Mouse (Mus musculus) limb, embryonic 15.5 days (tissue): ENCODE measurements around the gene Kri1. TPM values are rescaled to one million over a fixed set of nuclear protein-coding genes. Genes with fewer than 3 reads are reported as not detected.
"Not testable (repeated sequence)": the region's sequence is repeated elsewhere in the genome, so short reads cannot be mapped to it uniquely, and the experiment has no call there.

Experiments used
- ATAC-seq: fragments of 200-750 bp; cut with Nextera tagmentation; 2 replicates; pipeline ENCODE4 v1.8.0; 2017; ENCODE audit warnings: low read depth, moderate TSS enrichment; ENCODE audit not compliant: insufficient number of reproducible peaks, low FRiP score, low TSS enrichment
- H3K27ac ChIP-seq: fragments of 300-500 bp; sonication (generic); 2 replicates; pipeline ENCODE4 v1.5.1; 2015; ENCODE audit warnings: moderate library complexity, mild to moderate bottlenecking, inconsistent platforms
- H3K27me3 ChIP-seq: fragments of 300-500 bp; sonication (generic); 2 replicates; pipeline ENCODE4 v1.6.1; 2015; ENCODE audit warnings: inconsistent platforms
- H3K36me3 ChIP-seq: fragments of 300-500 bp; sonication (generic); 2 replicates; pipeline ENCODE4 v1.6.1; 2015; ENCODE audit warnings: inconsistent platforms
- H3K4me1 ChIP-seq: fragments of 300-500 bp; sonication (generic); 2 replicates; pipeline ENCODE4 v1.6.1; 2015; ENCODE audit warnings: inconsistent platforms
- H3K4me2 ChIP-seq: fragments of 300-500 bp; sonication (generic); 2 replicates; pipeline ENCODE4 v1.6.1; 2015; ENCODE audit warnings: mild to moderate bottlenecking, inconsistent platforms
- H3K4me3 ChIP-seq: fragments of 300-500 bp; sonication (generic); 2 replicates; pipeline ENCODE4 v1.5.1; 2015; ENCODE audit warnings: mild to moderate bottlenecking, inconsistent platforms
- H3K9ac ChIP-seq: fragments of 300-500 bp; sonication (generic); 2 replicates; pipeline ENCODE4 v1.6.1; 2015; ENCODE audit warnings: inconsistent platforms
- H3K9me3 ChIP-seq: fragments of 300-500 bp; sonication (generic); 2 replicates; pipeline ENCODE4 v1.6.1; 2016; ENCODE audit warnings: inconsistent platforms
- WGBS: fragments of 180-500 bp; shearing (Covaris S2); methylation state at CpG from one replicate; pipeline ENCODE4 v1.1.7; 2015; 5-methylcytosine and 5-hydroxymethylcytosine counted together
- polyA plus RNA-seq: library from polyadenylated mRNA; unstranded; fragments of >200 nt; fragmentation: Nextera tagmentation; extraction: Ambion mirVana; gene quantifications from 2 replicates; pipeline ENCODE4 v1.2.1, GENCODE M21; 2015

The Kri1 gene
- polyA plus RNA-seq, 1 experiment from 2014 or later: 18.4 TPM

DNA sequence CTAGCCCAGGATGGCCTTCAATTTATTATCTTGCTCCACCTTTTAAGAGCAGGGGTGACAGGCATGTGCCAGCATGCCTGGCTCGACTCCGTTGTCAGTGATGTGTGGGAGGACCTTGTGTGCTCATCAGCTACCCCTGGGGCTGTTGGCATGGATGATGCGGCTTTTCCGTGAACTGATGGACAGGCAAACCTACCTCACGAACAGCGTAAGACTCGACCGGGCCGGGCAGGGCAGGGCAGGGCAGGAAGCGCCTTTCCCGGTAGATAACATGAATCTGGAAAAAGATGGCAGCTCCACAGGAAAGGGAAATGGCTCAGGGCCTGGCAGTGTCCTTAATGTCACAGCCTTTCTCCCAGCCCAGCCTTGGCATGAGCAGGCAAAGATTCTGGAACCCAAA, 36.5 kb upstream of the Kri1 start:
- WGBS: 79% methylated on average over 11 of the region's 11 CpGs
- ATAC-seq: no peak
- no peak overlapping the region for H3K4me3 ChIP-seq
- no peak overlapping the region for H3K4me2 ChIP-seq
- peaks cover 22% of the 10 kb centered on the region for H3K4me1 ChIP-seq
- H3K9ac ChIP-seq: no peak overlapping the region
- no peak overlapping the region for H3K27ac ChIP-seq
- no peaks in the 10 kb centered on the region for H3K9me3 ChIP-seq
- H3K36me3 ChIP-seq: peaks cover 4% of the 10 kb centered on the region; the same call in 1 of the 2 replicates
- no peaks in the 10 kb centered on the region for H3K27me3 ChIP-seq

DNA sequence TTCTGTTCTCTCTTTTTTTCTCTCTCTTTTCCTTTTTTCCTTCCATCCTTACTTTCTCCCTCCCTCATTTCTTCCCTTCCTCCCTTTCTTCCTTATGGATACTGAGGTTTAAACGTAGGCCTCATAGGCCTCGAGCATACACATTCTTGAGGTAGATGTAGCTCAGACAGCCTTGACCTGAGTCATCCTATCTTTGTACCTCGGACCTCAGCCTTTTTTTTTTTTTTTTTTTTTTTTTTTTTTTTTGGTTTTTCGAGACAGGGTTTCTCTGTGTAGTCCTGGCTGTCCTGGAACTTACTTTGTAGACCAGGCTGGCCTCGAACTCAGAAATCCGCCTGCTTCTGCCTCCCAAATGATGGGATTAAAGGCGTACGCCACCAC, 35.1 kb upstream of the Kri1 start:
- H3K27me3 ChIP-seq, H3K4me2 ChIP-seq, ATAC-seq, H3K36me3 ChIP-seq, H3K4me3 ChIP-seq, H3K9me3 ChIP-seq, H3K27ac ChIP-seq, H3K9ac ChIP-seq: not testable (repeated sequence)
- WGBS: 77% methylated on average over 8 of the region's 8 CpGs
- H3K4me1 ChIP-seq: peaks cover 22% of the 10 kb centered on the region

DNA sequence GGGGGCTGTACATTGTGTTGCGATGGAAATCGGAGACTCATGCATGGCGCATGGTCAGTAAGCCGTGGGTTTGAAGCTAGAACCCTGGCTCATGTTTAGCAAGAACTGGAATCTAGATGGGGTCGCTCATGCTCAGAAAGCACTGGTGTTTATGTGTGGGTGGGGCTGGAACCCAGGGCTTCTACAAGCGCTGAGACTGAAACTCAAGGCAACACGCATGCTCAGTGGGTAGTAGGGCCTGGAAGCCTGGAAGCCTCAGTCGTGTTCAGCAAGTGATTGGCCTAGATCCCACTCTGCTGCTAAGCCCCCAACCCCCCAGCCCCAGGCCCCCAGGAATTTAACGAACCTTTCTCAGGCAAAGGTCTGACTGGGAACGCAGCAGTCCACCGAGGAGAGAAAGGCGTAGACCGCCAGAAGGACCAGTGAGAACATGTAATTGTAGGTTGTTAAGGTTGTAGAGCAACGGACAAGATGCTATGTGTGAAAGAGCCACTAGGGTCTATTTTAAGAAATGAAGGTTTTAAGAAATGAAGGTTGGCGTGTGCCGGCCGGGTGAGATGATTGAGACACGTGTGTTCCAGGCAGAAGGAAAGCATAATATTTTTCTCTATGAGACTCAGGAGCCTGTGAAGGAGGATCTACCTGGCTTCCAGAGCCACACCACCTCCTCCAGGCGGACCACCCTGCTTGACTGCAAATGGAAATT, 34.6 kb upstream of the Kri1 start:
- H3K9me3 ChIP-seq: no peaks in the 10 kb centered on the region
- peak overlapping the region; percentile 19 for H3K27ac ChIP-seq
- 64% methylated on average over 19 of the region's 19 CpGs for WGBS
- no peaks in the 10 kb centered on the region for H3K27me3 ChIP-seq
- peaks cover 22% of the 10 kb centered on the region for H3K4me1 ChIP-seq
- peak overlapping the region; percentile 71 for H3K4me3 ChIP-seq
- H3K36me3 ChIP-seq: peaks cover 4% of the 10 kb centered on the region; the same call in 1 of the 2 replicates
- H3K4me2 ChIP-seq: peak overlapping the region; percentile 83
- ATAC-seq: no peak
- H3K9ac ChIP-seq: no peak overlapping the region

DNA sequence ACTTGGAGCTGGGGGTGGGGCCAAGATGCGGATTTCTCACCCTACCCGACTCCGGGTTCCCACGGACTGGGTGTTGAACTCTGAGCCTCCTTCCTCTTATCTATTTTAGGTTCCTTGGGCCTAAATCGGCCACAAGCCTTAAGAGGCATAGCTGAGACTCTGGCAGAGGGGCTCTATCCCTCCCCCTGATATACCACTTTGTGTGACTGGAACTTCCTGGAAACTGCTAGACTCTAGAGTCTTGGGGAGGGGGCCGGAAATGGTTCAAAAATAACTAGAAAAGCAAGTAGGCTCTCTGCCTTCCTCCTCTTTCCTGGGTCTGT, 33.7 kb upstream of the Kri1 start:
- peak overlapping the region; percentile 83 for H3K4me2 ChIP-seq
- no peak for ATAC-seq
- peaks cover 2% of the 10 kb centered on the region; the same call in 1 of the 2 replicates for H3K36me3 ChIP-seq
- H3K4me3 ChIP-seq: peak overlapping the region; percentile 71
- peaks cover 22% of the 10 kb centered on the region for H3K4me1 ChIP-seq
- peak overlapping the region; percentile 19; the same call in 1 of the 2 replicates for H3K27ac ChIP-seq
- H3K9ac ChIP-seq: peak overlapping the region; percentile 67; the same call in 1 of the 2 replicates
- H3K9me3 ChIP-seq: no peaks in the 10 kb centered on the region
- no peaks in the 10 kb centered on the region for H3K27me3 ChIP-seq
- 13% methylated on average over 6 of the region's 6 CpGs for WGBS

DNA sequence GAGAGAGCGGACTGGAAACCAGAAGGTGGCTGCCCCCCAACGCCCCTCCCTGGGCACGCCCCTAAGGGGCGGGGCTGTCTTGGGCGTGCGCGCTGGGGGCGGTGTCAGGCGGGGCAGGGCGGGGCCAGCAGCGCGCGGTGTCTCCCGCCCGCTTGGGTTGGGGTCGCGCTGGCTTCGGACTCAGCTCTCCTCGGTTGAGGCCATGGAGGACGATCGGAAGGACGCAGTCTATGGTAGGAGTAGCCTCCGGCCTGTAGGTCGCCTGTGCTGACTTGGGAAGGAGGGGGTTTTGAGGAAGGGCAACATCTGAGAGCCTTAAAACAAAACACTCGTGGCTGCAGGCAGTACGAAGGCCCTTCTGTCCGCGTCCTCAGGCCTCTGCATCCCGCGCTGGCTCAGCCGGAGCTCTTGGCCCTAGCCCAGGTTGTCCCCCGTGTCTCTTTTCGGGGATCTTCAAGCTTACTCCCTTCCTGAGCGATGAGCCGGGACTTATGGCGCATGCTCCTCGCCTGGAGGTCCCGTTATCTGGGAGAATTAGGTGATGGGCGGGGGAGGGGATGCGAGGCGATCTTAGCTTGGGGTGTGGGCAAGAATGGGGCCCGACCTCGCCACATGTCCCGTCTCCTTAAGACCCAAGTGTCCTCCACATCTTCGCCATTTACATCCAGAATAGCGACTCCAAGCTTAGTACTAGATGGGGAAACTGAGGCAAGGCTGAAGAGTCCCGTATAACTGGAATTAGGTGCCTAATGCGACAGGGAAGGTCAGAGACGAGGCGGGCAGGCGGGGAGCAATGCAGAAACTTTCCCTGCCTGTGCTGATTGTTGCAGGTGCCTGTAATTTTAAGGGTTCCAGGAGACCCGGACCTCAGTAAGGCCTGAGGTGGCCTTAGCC, 33.1 kb upstream of the Kri1 start, which contains the start of gene Slc44a2:
TSS of gene Slc44a2 (plus strand) at position 80 of the 894 bp plus-strand sequence.
- Histone ChIP-seq H3K27ac (peak within 1 kb of the TSS; percentile 64), H3K4me2 (peak within 1 kb of the TSS; percentile 83), H3K36me3 (no peaks in the 10 kb centered on the region), H3K27me3 (no peaks in the 10 kb centered on the region), H3K4me1 (peaks cover 22% of the 10 kb centered on the region), H3K9me3 (no peaks in the 10 kb centered on the region), H3K4me3 (peak within 1 kb of the TSS; percentile 71), H3K9ac (peak within 1 kb of the TSS; percentile 67)
- ATAC-seq: peak; percentile 90
- 1% methylated on average over 52 of the region's 52 CpGs for WGBS

DNA sequence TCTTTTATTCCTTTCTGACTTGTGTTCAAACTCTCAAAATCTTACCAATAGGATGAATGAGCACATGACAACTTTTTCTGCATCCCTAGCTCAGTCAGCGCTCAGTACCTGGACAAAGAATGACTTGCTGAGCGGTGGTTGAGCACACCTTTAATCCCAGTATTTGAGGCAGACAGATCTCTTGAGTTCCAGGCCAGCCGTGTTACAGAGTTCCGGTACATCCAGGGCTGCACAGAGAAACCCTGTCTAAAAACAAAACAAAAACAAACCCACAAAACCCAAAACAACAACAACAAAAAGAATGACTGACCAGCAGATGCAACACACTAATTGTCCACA, 32.5 kb upstream of the Kri1 start:
- H3K36me3 ChIP-seq: no peaks in the 10 kb centered on the region
- peak; percentile 53; the same call in 1 of the 2 replicates for ATAC-seq
- peak overlapping the region; percentile 67; the same call in 1 of the 2 replicates for H3K9ac ChIP-seq
- H3K27ac ChIP-seq: 0 out of 2 replicates have a peak overlapping the region, but pooled peaks have one; percentile 64
- peak overlapping the region; percentile 83 for H3K4me2 ChIP-seq
- peak overlapping the region; percentile 71 for H3K4me3 ChIP-seq
- no peaks in the 10 kb centered on the region for H3K27me3 ChIP-seq
- 16% methylated on average over 4 of the region's 4 CpGs for WGBS
- H3K4me1 ChIP-seq: peaks cover 26% of the 10 kb centered on the region
- H3K9me3 ChIP-seq: no peaks in the 10 kb centered on the region

DNA sequence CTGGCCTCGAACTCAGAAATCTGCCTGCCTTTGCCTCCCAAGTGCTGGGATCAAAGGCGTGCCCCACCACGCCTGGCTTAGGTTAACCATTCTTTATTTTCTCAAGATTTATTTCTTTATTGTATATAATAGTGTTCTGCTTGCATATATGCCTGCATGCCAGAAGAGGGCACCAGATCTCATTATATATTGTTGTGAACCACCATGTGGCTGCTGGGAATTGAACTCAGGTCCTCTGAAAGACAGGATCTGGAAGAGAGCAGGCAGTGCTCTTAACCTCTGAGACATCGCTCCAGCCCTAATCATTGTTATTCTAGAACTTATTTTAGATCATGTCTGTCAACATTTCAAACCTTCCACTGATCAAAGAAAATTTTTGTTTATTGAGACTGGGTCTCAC, 31.7 kb upstream of the Kri1 start:
- WGBS: 89% methylated on average over 4 of the region's 4 CpGs
- ATAC-seq: no peak

DNA sequence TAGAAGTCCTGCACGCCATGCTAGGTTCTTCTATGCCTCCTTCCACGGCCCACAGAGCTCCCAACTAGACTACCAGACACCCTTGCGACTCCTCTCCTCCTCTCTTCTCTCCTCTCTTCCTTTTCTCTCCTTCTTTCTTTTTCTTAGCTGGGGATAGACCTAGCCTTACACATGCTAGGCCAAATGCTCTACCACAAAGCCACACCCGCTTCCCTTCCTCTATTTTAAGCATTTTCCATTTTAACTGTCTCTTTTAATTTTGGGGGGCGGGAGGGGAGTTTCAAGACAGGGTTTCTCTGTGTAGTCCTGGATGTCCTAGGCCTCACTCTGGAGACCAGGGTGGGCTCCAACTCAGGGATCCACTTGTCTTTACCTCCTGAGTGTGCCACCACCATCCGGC, 31.0 kb upstream of the Kri1 start:
- Histone ChIP-seq H3K4me1 (peaks cover 30% of the 10 kb centered on the region), H3K4me2 (no peak overlapping the region), H3K27ac (no peak overlapping the region), H3K9me3 (no peaks in the 10 kb centered on the region), H3K9ac (no peak overlapping the region), H3K36me3 (no peaks in the 10 kb centered on the region), H3K4me3 (no peak overlapping the region), H3K27me3 (no peaks in the 10 kb centered on the region)
- ATAC-seq: no peak
- WGBS: 92% methylated on average over 6 of the region's 6 CpGs

More for the DNA sequence above, 31.7 kb upstream of the Kri1 start:
- Histone ChIP-seq H3K9me3 (no peaks in the 10 kb centered on the region), H3K36me3 (no peaks in the 10 kb centered on the region), H3K4me2 (no peak overlapping the region), H3K4me1 (peaks cover 33% of the 10 kb centered on the region), H3K4me3 (no peak overlapping the region), H3K27me3 (no peaks in the 10 kb centered on the region), H3K9ac (no peak overlapping the region), H3K27ac (no peak overlapping the region)

DNA sequence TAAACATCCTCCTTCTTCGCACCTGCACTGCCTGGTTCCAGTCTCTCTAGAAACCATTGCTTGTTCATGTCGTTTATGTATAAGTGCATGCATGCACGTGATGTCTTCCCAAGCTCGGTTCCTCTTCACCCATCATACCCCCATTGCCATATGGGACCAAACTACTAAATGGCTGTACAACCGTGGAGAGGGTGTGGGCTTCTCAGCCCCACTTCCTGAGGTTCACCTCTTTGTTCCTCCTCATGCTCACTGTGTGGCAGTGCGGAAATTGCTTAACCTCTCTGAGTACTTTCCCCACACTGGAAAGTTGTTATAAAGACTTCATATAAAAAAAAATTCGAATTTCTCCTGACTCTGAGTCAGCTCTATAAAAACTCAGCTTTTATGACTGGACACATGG, 28.9 kb upstream of the Kri1 start:
- Histone ChIP-seq H3K9ac (no peak overlapping the region), H3K4me2 (no peak overlapping the region), H3K9me3 (no peaks in the 10 kb centered on the region), H3K36me3 (no peaks in the 10 kb centered on the region), H3K27me3 (peaks cover 11% of the 10 kb centered on the region), H3K4me1 (peaks cover 32% of the 10 kb centered on the region), H3K27ac (no peak overlapping the region), H3K4me3 (no peak overlapping the region)
- ATAC-seq: no peak
- WGBS: 69% methylated on average over 7 of the region's 7 CpGs

DNA sequence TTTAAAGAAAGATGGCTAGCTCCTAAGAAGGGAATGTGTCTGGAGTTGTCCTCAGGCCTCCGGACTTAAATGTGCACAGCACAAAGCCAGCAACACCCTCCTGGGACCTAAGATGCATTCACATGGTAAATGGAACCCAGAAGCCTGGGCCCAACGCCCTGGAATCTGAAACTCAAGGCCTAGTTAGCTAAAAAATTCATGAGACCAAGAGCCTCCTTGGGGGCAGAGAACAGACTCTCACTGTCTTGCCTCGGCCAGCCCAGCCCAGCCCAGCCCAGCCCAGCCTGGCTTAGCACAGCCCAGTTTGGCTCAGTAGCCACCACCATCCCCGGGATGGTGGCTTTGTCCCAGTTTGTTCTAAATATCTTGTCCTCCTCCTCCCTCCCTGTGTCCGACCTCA, 27.7 kb upstream of the Kri1 start:
- peaks cover 17% of the 10 kb centered on the region for H3K27me3 ChIP-seq
- H3K4me1 ChIP-seq: peaks cover 24% of the 10 kb centered on the region
- WGBS: 40% methylated on average over 5 of the region's 5 CpGs
- no peak overlapping the region for H3K4me2 ChIP-seq
- no peak overlapping the region for H3K4me3 ChIP-seq
- no peak for ATAC-seq
- peak overlapping the region; percentile 33; the same call in 1 of the 2 replicates for H3K27ac ChIP-seq
- H3K9me3 ChIP-seq: no peaks in the 10 kb centered on the region
- H3K36me3 ChIP-seq: no peaks in the 10 kb centered on the region
- no peak overlapping the region for H3K9ac ChIP-seq

DNA sequence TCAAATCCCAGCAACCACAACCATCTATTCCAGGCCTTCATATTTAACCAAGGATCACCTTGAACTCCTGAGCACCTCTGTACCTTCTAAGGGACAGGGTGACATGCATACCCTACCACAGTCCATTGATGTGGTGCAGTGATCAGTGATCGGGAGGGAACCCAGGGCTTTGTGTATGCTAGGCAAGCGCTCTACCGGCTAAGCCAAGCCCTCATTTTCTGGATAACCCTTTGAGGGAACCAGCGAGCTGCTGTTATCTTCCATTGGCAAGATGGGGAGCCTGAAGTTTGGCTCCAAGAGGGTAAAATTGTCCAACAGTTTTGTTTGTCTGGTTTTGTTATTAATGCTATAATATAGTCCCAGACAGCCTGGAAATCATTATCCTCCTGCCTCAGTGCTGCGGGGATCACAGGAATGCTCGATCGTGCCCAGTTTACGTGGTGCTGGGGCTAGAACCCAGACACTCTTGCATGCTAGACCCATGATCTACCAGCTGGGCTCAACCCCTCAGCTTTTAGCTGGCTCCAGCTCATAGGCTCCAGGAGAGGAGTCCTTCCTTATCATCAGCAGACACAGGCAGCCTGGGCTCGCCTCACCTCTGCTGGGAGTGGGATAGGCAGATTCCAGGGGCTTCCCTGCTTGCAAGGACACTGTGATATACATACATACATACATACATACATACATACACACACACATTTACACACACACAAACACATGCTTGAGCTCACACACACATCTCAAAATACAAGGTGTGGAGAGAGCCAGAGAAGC, 26.8 kb upstream of the Kri1 start:
- no peak overlapping the region for H3K27ac ChIP-seq
- peaks cover 17% of the 10 kb centered on the region for H3K27me3 ChIP-seq
- H3K4me2 ChIP-seq: no peak overlapping the region
- no peak for ATAC-seq
- no peaks in the 10 kb centered on the region for H3K36me3 ChIP-seq
- peaks cover 20% of the 10 kb centered on the region for H3K4me1 ChIP-seq
- H3K9ac ChIP-seq: no peak overlapping the region
- H3K9me3 ChIP-seq: no peaks in the 10 kb centered on the region
- H3K4me3 ChIP-seq: no peak overlapping the region
- WGBS: 67% methylated on average over 9 of the region's 9 CpGs
